Mouse (Mus musculus) testis, postnatal 14 days (tissue): ENCODE results near the gene Dnah1.

Experiments used
- DNase-seq: peaks from one replicate; pipeline ENCODE4 v3.0.0; 2021; ENCODE audit warnings: low spot score

The Dnah1 gene

GRCm38 (mm10) chr14:31233996-31234591 is 89.6 kb downstream of the Dnah1 start:
- DNase-seq: no peak

- DNase-seq: no peak
These were observed 90.4 kb downstream of the Dnah1 start for GRCm38 (mm10) chr14:31233070-31233995.

DNA sequence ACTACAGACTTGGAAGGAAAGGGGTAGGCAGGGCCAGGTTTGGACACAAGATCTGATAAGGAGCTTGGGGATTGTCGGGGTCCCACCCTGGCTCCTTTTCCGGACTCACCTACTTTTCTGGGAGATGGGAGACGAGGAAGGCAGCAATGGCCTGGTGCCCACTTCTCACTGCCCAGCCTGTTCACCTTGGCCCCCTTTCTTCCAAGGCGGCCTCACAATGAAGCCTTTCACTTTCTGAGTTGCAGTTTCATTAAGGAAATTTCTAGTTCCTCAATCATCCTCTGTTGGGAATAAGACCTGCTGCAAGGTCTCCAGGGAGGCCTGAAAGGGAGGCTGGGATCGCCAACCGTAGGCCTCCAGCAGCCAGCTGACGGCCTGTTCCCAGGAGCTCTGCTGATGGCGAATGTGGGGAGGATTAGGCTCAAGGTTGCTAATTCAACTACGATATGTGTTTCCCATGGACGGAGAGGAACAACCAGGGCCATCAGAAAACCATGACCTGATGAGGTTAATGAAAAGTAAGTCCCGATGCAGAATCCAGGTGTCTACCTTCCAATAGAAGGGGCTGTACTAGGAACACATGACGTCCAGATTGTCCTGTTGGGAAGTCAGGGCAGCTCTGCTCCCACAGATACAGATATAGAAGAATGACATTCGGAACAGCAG is 91.2 kb downstream of the Dnah1 start:
- no peak for DNase-seq

- DNase-seq: no peak
These were observed 93.3 kb downstream of the Dnah1 start for GRCm38 (mm10) chr14:31230442-31230841.

DNA sequence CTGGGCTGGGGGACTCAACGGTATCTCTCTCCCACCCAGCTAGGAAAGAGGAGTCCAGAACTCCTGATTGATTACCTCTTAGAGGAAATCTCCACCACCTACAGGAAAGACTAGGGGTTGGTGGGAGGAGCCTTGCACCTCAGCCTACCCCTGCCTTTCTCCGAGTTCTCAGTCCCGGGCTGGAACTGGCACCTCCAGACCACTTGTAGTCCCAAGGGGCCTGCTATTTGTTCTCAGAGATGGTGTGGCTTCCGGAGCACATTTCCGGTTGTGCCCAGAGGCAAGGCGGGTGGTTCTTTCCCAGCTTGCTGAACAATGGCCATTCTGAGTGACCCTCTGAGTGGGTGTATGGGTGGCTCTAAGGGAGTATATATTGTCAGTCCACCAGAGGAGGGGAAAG is 95.5 kb downstream of the Dnah1 start:
- DNase-seq: no peak

DNA sequence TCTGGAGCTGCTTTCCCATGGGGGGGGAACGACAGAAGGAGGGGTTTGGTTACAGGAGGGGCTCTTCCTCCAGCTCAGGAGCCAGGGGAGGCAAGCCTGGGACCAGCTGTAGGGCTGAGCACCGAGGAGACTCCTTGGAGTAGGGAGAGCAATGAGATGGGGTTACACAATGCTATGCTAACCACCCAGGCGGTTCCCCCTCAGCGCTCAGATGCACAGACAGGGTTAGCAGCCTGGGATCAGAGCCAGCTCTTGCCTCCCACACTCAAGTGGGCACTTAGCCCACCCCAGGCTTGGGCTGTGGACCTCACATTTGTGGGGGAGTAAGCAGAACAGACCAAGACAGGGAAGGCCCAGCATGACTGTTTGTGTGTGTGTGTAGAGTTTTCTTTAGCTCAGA is 96.7 kb downstream of the Dnah1 start:
- peak; percentile 71 for DNase-seq

GRCm38 (mm10) chr14:31217666-31218065 is 106.0 kb downstream of the Dnah1 start, which contains the start of gene Sema3g:
Gene Sema3g, plus strand, starts transcription at chr14:31217860.
- DNase-seq: peak; percentile 46

- no peak for DNase-seq
These were observed 106.8 kb downstream of the Dnah1 start, which contains the start of gene Nisch for GRCm38 (mm10) chr14:31216846-31217245. Gene Nisch, minus strand, starts transcription at chr14:31216946.

DNA sequence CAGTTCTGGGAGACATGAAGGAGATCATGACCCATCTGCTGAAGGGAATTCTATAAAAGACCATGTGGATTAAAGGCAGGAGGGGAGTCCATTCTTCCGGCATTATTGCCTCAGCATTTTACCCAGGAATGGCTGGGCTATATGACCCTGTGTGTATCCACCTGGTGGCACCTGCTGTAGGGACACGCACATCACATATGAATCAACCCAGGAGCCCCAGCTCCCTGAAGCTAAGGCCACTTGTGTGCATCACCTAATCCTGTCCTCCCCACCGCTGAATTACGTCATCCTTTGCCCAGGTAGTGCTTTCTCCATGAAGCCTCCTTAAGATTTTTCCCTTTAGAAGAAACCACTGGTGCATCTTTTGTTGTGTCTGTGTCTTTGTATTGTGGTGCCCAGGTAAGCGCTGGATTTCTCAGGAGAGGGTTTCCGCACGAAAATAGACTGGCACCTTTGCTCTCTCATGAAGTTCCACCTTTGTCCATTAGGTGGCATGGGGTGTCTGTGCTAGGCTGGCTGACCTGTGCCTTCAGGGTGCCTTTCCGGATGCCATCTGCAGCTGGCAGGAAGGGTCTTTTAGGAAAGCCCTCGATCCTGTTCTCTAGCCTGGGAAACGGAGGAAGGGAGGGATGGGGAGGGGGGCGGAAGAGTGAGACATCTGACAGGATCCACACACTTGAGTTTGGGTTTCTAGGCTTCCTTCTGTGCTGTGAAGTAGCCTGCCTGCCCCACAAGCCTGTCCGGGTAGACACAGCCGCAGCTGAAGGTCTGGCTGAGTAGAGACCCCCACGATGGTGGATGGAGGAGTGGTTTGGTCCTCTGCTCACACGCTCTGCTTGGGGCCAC is 108.3 kb downstream of the Dnah1 start:
- DNase-seq: no peak

GRCm38 (mm10) chr14:31214684-31215083 is 109.0 kb downstream of the Dnah1 start:
- DNase-seq: no peak

DNA sequence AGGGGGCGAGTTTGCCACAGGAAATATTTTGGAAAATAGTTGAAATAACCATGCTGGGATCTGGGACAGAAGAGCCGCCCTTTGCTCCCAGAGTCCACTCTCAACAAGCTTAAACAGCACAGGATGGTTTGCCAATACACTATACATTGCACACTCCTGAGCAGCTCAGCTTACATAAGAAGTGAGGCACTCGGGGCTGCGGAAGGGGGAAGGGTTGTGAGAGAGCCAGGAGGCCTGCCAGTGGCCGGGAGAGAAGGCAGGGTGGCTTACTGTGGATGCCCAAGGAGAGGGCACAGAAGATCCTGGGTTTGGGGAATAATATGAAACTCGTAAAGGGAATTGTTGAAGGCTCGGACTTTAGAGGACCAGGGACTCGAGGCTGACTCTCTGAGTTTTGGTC is 109.8 kb downstream of the Dnah1 start:
- DNase-seq: no peak

DNA sequence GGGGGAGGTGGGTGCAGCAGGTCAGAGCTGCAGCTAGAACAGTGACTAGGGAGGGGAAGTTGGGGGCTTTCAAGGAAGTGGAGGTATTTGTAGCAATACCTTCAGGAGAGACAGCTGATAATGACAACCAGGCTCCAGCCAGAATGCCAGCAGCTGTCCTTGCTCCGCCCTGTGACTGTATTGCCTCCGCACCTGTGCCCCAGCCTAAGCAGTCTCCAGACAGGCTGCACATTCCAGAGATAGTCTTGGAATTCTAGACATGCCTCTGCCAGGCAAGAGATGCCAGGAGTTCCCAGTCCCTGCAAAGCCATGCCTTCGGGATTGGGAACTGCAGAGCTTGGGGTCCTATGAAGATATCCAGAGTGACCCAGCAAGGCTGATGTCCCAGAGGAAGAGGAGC is 111.2 kb downstream of the Dnah1 start:
- DNase-seq: no peak

- DNase-seq: no peak
These were observed 111.8 kb downstream of the Dnah1 start for GRCm38 (mm10) chr14:31211854-31212253.
